Mouse (Mus musculus) ES-Bruce4 (cell line): ENCODE results near the gene Scp2. TPM values are rescaled to one million over a fixed set of nuclear protein-coding genes. Genes with fewer than 3 reads are reported as not detected.
"Not testable (repeated sequence)": the region's sequence is repeated elsewhere in the genome, so short reads cannot be mapped to it uniquely, and the experiment has no call there.

ENCODE experiments used
- H3K27ac ChIP-seq: 2 replicates; pipeline ENCODE4 v1.5.1; 2012; ENCODE audit warnings: low read length, inconsistent platforms; ENCODE audit not compliant: insufficient read depth
- H3K27me3 ChIP-seq: 2 replicates; pipeline ENCODE4 v1.6.1; 2012; ENCODE audit warnings: mild to moderate bottlenecking, low read length, inconsistent platforms; ENCODE audit not compliant: control insufficient read depth, poor library complexity, insufficient read depth, severe bottlenecking
- H3K36me3 ChIP-seq: 2 replicates; pipeline ENCODE4 v1.6.1; 2012; ENCODE audit warnings: inconsistent platforms, mild to moderate bottlenecking, low read length, moderate library complexity; ENCODE audit not compliant: control insufficient read depth, poor library complexity, insufficient read depth, severe bottlenecking
- H3K4me1 ChIP-seq: one replicate; pipeline ENCODE4 v1.8.1; 2011; ENCODE audit warnings: low read length; ENCODE audit not compliant: control insufficient read depth, insufficient read depth
- H3K4me3 ChIP-seq: 2 replicates; pipeline ENCODE4 v1.5.1; 2011; ENCODE audit warnings: low read depth, mild to moderate bottlenecking, low read length
- H3K9ac ChIP-seq: 2 replicates; pipeline ENCODE4 v1.6.1; 2012; ENCODE audit warnings: low read depth, mild to moderate bottlenecking, inconsistent platforms; ENCODE audit not compliant: poor library complexity, severe bottlenecking
- H3K9me3 ChIP-seq: replicated peaks from 2 replicates; pipeline ENCODE4 v1.6.1; 2012; ENCODE audit warnings: mild to moderate bottlenecking, low read length, inconsistent platforms; ENCODE audit not compliant: control insufficient read depth, poor library complexity, insufficient read depth, severe bottlenecking
- CTCF ChIP-seq: IDR thresholded peaks from one replicate; pipeline ENCODE4 v1.8.1; 2011; ENCODE audit warnings: low read depth, low read length
- EP300 ChIP-seq: IDR thresholded peaks from 2 replicates; pipeline ENCODE4 v1.6.1; 2011; ENCODE audit warnings: low read depth, low read length; ENCODE audit not compliant: insufficient read depth
- POLR2A ChIP-seq: IDR thresholded peaks from one replicate; pipeline ENCODE4 v1.8.1; 2011; ENCODE audit warnings: low read length; ENCODE audit not compliant: insufficient read depth
- polyA plus RNA-seq: library from polyadenylated mRNA; stranded (reverse); fragments of >200 nt; gene quantifications from 2 replicates; pipeline ENCODE4 v1.2.4, GENCODE M21; 2011; ENCODE audit warnings: low read depth; ENCODE audit not compliant: missing spikeins, insufficient read depth, insufficient read length

The Scp2 gene
- polyA plus RNA-seq, 1 experiment, result 54.4 TPM

DNA sequence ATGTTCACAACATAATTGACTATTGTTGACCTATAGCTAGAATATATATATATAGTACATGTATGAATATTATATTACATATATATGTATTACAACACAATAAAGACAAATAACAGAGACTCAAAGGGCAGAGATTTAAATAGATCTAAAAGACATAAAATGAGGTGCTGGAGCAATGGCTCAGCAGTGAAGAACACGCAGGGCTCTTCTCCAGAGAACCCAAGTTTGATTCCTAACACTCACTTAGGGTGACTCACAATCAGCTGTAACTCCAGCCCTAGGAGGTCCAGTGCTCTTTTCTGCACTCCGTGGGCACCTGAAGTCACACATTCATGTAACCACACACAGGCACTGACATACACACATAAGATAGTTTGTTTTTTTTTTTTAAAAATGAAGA, 60.8 kb downstream of the Scp2 start:
- Histone ChIP-seq H3K9ac (no peak overlapping the region), H3K27ac (no peak overlapping the region), H3K4me3 (no peak overlapping the region), H3K27me3 (no peaks in the 10 kb centered on the region), H3K9me3 (no peaks in the 10 kb centered on the region), H3K36me3 (peaks cover 9% of the 10 kb centered on the region), H3K4me1 (no peaks in the 10 kb centered on the region)
- TF ChIP-seq CTCF (no peak), POLR2A (no peak), EP300 (no peak)

DNA sequence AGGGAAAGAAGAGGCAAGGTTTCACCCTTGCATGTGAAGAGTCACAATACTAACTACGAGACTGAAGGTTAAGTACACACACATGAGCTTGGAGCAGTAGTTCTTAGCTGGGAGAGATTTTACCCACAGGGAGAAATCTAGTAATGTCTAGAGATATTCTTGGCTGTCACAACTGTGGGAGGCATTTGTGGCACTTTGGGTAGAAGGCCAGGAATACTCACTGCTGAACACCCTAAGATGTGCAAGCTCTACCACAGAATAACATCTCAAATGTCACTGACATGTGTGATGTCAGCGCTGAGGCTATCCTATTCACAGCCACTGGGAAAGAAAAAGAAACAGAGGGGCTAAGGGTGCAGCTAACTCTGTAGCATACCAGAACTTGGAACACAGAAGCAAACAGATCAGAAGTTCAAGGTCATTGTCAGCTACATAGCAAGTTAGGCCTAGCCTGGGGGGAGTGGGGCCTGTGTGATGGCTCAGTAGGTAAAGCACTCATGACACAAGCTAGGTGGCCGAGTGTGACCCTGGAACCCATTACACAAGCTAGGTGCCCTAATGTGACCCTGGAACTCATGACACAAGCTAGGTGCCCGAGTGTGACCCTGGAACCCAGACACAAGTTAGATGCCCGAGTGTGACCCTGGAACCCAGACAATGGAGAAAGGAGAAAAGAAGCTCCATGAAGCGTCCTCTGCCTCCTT, 61.6 kb downstream of the Scp2 start:
- TF ChIP-seq POLR2A (no peak), CTCF (no peak)
- Histone ChIP-seq H3K9me3 (no peaks in the 10 kb centered on the region), H3K27ac (no peak overlapping the region), H3K27me3 (no peaks in the 10 kb centered on the region), H3K36me3 (peaks cover 9% of the 10 kb centered on the region), H3K9ac (no peak overlapping the region), H3K4me1 (no peaks in the 10 kb centered on the region), H3K4me3 (no peak overlapping the region)

DNA sequence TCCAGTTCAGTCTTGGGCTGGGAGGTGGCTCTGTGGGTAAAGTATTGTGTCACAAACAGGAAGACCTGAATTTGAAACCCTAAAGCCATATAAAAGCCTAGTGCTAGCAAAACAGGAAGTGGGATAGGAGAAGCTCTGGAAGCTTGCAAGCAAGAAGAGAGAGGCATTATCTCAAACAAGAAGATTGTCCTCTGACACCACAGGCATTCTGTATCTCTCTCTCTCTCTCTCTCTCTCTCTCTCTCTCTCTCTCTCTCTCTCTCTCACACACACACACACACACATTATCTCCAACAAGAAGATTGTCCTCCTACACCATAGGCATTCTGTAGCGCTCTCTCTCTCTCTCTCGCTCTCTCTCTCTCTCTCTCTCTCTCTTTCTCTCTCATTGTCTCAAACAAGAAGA, 62.4 kb downstream of the Scp2 start:
- no peaks in the 10 kb centered on the region for H3K9me3 ChIP-seq
- H3K4me1 ChIP-seq, result no peaks in the 10 kb centered on the region
- TF ChIP-seq POLR2A (no peak), EP300 (no peak), CTCF (no peak)
- H3K27ac ChIP-seq, result no peak overlapping the region
- no peak overlapping the region for H3K4me3 ChIP-seq
- peaks cover 12% of the 10 kb centered on the region for H3K36me3 ChIP-seq
- H3K27me3 ChIP-seq, result no peaks in the 10 kb centered on the region
- no peak overlapping the region for H3K9ac ChIP-seq

DNA sequence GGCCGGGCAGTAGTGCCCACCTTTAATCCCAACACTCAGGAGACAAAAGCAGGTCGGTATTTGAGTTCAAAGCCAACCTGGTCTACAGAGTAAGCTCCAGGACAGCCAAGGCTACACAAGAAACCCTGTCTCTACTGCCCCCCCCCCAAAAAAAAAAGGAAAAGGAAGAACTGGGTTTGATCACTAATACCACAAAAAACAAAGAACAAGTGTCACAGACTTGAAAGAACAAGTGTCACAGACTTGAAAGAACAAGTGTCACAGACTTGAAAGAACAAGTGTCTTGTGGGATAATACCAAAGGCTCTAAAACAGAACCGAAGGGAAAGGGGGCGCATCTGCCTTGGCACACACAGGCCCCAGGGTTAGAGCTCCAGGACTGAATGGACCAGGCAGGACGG, 63.9 kb downstream of the Scp2 start:
- no peak overlapping the region for H3K9ac ChIP-seq
- no peaks in the 10 kb centered on the region; the same call in 1 of the 2 replicates for H3K9me3 ChIP-seq
- no peak overlapping the region for H3K4me3 ChIP-seq
- H3K27me3 ChIP-seq, result no peaks in the 10 kb centered on the region
- TF ChIP-seq EP300 (no peak), POLR2A (no peak), CTCF (no peak)
- H3K4me1 ChIP-seq, result no peaks in the 10 kb centered on the region
- H3K27ac ChIP-seq, result no peak overlapping the region
- H3K36me3 ChIP-seq, result peaks cover 17% of the 10 kb centered on the region

DNA sequence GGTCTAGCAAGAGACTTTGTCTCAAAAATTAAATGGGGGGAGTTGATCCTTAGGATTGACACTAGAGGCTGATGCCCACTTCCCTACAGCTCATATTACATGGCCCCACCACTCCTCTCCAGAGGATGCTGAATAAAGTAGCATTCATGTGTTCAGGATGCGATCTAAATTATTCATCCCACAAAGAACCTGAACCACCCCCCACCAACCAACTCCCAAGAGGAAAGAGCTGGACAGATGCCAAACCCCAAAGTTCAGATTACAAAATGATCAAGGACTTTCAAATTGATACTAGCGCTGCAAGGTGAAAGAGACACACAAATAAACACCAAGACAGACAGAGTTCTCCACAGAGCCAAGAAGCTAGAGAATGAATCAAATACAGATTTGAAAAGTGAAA, 65.0 kb downstream of the Scp2 start:
- no peaks in the 10 kb centered on the region for H3K4me1 ChIP-seq
- H3K4me3 ChIP-seq, result no peak overlapping the region
- TF ChIP-seq POLR2A (no peak), CTCF (no peak), EP300 (no peak)
- no peaks in the 10 kb centered on the region; the same call in 1 of the 2 replicates for H3K9me3 ChIP-seq
- H3K36me3 ChIP-seq, result peaks cover 14% of the 10 kb centered on the region
- peak overlapping the region; percentile 86 for H3K27ac ChIP-seq
- no peak overlapping the region for H3K9ac ChIP-seq
- H3K27me3 ChIP-seq, result no peaks in the 10 kb centered on the region

DNA sequence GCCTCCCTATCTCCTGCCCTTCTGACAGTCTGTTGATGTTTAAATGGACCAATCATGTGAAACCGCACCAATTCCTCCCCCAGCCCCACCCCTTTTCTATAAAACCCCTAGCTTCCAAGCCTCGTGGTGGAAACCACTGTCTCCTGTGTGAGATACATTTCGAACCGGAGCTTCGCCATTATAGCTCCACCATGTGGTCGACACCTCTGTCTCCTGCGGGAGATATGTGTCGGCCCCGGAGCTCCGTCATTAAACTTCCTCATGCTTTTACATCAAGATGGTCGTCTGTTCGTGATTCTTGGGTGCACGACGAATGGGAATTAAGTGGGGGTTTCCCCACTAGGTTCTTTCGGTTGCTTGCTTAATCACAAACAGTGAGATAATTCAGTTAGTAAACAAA, 65.6 kb downstream of the Scp2 start:
- H3K4me1 ChIP-seq, H3K9me3 ChIP-seq, H3K9ac ChIP-seq, H3K36me3 ChIP-seq, H3K27me3 ChIP-seq, H3K4me3 ChIP-seq: not testable (repeated sequence)
- H3K27ac ChIP-seq, result peak overlapping the region; percentile 86
